Mouse (Mus musculus) mature B cell (primary cell): Measurements from ENCODE around the gene Ankrd22.

Experiments
- in situ Hi-C: fragments of 300-500 bp; cut with MboI; formaldehyde crosslinking; loops from 2 replicates; pipeline ENCODE4 v1.14.3; 2019

Ankrd22 gene

DNA sequence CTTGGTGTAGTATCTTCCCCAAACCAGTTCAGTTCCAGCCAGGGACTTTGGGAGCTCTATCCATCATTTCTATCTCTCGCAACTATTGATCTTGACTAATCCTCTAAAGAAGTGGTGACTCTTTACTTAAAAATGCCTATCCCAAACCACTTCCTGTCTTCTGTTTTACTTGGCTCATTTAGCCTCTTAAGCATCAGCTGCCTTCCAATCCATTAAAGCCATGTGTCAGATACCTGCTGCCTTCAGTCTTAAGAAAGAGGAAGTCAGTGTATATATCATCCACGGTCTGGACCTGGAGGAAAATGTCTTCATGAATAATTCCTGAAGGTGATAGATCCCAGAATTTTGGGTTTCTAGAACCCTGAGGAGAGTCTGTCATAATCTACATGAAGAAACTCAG is 14.5 kb upstream of the Ankrd22 start:
- in situ Hi-C loops: no loop called here

DNA sequence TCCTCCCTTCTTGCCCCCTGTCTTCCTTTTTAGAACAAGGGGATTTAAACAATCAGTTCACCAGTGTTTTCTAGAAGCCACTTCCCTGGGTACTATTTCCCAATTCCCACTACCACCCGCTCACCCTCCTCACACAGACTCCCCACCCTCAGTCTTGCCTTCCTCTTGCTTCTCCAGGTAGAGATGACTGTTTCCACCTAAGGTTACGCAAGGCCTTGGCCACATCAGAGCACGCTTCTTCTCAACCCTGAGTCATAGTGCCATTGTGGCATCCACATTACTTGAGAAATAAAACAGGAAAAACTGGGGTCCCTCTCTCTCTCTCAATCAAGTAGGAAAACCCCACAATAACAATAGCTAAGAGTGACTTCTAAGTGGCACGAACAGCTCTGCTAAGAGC is 13.3 kb upstream of the Ankrd22 start:
- in situ Hi-C loops: no loop called here

DNA sequence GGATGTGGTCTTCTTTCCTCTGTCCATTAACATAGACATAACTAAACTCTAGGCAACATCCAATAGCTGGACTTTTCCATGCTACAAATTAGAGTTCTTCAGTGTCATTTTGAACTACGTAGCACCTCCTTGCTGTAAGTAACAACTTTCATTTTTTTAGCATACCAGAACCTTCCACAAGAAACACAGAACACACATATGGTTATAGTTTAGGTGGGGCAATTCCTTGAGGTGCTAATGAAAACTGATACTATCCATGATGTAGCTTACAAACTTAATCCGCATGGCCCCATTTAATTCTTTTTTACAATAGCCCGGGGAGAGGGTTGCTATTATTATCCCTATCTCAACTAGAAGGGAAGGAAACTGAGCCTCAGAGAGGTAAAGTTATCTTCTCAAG is 8.2 kb upstream of the Ankrd22 start:
- in situ Hi-C loops: no loop called here

DNA sequence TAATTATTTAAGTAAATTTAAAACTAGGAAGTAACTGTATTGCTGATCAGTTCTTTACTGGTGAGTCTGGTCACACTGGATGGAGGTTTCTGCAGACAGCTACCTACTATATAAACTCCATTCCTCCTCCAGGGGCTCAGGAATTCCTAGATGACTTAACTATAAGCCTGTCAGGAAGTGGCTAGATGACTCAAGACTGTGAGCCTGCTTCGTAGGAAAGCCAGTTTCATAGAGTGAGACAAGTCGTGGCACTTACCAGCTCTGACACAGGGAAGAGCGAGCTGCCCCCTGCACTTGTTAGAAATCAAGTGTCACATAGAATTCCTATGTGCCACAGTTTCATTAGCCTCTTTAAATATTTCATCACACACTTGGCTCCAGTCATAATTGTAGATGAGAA is 5.3 kb upstream of the Ankrd22 start:
- in situ Hi-C loops: no loop called here

DNA sequence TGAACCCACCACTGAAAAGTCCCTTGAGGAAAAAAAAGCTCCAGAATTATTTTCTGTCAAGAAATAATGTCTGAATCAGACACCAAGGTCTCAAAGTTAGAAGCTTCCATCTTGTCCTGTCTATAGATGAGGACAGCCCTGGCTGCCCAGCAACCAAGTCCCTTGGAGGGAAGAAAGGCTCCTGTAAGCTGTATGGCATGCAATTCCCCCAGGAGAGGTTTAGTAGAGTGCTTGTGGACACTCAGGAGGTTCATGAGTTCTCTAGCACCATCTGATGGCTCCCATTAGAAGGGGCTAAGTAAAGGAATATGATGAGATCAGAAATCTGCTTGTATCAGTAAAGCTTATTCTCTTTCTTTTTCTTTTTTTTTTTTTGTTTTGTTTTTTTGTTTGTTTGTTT is 3.3 kb upstream of the Ankrd22 start:
- in situ Hi-C loops: no loop called here

DNA sequence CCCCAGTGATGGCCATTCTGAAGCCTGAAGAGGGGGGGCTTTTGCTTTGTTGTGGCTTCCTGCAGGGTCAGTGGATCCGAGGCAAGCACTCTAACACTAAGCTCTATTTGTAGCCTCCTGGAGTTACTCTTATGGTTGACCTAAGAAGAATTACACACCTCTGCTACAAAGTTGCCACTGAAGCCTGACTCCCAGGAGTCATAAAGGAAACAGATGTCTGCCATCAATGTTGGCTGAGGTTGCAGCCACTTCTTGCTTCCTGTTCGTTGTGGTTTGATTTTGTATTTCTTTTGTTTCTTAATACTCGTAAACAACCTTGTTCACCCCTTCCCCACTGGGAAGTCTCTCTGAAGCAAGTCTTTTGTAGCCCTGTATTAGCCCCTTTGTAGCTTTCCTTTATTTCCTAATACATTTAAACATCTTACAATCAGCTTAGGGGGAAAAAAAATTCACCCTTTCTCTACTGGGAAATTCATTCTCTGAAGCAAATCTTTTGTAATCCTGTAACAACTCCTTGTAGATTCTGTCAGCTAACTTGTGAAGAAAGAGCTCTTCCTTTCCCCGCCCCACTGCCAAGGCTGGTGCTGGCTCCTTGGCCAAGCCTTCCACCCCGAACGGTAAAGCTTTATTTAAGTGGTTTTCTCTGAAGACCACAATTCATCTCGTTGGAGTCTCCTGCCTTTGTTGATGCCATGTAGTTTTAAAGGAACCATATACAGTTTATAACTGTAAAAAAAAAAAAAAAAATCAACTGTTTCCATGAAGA is 2.2 kb upstream of the Ankrd22 start:
- in situ Hi-C loops: no loop called here

DNA sequence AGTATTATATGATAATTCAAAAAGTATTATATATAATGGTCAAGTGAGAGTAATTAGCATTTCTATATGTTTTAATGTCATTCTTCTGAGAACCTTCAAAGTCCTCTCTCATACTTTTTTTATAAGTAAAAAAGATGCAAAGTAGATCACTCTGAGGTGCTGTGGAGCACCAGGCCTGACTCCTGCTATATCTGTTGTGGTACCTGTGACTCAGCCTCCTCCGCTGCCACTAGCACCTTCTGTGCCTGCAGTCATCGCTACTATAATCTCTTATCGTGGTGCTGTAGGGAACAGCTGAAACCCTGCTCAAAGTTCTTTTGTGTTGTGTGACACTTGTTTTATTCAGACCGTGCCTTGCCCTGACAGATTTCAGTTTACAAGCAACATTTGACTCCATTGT is 533 bp upstream of the Ankrd22 start:
- in situ Hi-C loops: no loop called here

DNA sequence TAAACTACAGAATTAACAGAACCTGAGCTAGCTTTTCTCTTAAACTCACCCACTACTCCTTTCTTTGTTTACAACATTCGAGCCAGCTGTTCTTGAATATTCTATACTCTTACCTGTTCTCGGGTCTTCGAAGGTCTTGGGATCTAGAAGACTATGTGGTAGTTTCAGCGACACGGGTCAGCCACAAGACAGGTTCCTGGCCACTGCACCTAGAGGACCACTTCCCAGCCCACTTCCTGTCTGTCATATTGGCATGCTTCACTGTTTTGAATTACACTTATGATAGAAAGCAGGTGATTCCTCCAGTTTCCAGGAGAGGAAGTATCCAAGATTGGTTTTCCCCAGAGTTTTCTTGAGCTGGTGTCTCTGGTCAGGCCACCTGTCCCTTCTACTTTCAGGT is 3.2 kb downstream of the Ankrd22 start:
- in situ Hi-C loops: no loop called here

DNA sequence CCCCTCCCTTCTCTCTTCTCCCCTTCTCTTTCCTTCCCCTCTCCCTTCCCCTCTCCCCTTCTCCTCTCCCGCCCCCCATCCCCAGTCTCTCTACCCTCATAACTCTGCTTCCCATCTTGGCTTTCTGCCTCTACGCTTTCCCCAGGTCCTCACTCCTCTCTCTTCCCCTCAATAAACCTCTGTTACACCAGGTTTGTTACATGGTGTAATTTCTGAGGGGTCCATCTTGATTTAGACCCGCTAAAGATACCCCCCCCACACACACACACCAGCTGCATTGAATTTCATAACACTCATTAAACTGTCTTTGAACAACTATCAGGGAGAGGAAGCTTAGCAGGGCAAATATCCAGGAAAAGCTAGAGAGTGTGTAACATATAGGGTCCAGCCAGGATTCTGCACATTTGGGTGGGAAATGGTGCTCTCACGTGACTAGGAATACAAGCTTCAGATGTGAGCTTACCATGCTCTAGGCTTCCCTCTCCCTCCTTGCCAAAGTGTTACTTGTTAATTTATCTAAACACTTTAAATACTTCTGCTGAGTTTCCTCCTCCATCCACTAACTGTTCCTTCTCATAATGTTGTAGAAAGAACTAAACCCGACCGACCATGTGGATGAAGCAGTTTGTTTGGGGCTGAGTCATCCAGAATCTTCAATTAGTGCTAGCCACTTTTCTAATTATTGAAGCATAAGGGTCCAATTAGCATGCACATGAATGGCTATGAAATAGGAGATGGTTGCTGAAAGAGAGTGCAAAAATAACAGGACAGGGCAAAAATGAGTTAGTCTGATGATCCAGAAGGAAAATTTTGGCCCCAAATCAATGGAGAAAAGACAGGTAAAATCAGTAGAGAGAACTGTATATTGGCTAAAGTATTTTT is 12.3 kb downstream of the Ankrd22 start:
- in situ Hi-C loops: no loop called here

DNA sequence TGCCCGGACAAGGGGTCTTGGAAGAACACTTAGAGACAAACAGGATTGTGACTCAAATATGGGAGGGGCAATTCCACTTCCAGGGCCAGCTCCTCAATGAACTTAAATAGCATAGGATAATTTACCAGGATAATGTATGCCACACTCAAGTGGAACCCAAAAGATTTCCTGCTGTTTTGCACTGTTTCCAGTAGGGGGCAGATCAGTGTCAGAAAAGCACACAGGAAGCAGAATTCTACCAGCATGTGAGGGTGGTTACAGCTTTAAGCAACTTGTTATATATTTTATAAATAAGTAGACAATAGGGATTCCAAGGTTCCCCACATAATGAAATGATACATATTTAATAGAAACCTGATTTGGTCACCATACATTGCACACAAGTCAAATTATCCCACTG is 13.9 kb downstream of the Ankrd22 start:
- in situ Hi-C loops: no loop called here

DNA sequence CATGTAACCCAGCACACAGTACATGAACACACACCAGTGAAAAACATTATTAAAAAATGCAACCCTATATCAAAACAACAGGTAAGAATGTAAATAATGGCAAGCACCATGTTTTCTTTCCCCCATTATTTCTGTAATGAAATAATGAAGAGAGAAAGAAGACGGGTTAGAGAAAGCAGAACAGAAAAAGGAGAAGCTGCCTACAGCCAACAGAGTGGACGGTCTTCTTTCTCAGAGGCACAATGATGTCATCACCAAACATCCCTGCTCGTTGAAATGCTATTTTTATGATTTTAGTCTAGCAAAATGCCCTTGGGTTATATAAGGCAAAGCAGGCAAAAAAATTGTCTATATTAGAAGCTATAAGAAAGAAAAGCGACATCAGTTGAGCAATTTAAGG is 17.4 kb downstream of the Ankrd22 start:
- in situ Hi-C loops: no loop called here

DNA sequence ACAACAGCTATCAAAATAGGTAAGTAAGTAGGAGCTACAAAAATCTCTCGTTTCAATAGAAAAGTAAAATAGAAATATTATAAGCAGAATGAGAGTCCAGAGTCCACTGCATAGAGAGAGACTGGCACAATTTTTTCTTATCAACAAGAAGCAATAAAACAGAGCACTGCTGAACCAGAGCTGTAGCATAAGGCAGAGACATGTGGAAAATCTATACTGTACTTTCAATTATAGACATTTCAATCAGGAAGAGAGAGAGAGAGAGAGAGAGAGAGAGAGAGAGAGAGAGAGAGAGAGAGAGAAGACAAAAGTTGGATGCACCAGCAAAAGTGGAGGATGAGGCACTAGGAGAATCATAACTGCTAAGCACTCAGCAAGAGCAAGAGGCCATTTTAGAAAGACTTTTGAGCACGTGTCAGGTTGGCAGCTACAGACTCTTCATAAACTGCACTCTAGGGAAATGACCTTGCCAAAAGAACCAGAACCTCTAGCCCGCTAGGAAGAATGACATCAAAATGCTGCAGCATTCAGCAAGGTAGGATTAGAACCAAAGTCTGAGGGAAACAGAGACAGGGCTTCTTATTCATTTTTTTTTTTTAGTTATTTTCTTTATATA is 26.3 kb downstream of the Ankrd22 start:
- in situ Hi-C loops: no loop called here

DNA sequence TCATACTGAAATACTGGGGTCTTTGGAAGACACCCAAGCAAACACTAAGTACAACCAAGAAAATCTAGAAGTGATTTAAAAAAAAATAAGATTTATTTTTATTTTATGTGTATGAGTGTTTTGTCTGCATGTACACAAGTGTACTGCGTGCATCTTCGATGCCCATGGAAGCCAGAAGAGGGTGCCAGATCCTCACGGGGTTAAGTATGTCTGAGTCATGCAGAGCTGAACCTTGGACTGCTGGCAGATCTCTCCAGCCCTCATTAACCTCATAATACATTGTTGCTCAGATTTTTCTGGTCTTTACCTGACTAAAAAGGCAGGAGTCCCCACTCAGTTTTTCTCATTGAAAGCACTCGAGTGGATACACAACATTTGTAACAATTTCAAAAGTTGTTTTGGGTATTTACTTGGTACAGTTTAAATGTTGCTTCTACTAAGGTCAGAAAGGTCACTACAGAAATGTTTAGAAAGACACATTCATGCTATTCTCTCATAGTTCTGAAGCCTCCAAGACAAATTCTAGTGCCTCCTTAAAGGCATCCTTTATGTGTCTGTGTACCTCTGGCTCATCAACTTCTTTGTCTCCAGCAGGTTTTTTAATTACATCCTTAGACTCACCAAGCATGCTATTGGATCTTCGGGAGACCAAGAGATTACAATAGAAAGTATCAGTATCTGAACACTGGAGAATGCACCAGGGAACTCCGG is 27.0 kb downstream of the Ankrd22 start:
- in situ Hi-C loops: no loop called here

DNA sequence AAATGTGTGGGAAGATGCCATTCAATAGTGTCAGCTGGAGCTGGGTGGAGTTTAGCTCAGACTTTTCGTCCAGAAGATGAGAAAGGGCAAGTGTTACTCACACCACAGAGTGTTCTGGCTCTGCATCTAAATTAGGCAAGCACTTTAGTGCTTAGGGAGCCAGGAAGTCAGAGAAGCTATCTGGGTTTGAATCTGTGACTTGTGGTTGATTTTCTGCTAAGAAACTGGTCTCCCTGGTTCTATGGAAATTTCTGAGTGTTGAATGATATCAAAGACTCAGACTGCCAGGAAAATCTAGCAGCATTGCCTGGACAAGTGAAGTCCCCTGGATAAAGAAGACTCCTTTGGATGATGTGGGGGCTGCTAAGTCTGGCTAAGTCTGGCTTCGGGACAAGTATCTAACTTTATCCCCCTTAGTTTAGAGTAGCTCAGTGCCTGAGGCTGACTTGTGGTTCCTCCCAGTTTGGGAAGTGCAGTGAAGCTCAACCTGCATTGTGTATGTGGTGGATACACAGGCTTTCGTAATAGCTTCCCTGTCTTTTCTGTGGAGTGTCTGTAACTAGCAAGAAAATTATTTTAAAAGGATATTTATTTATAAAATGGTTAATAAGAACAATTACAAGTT is 45.6 kb downstream of the Ankrd22 start:
- in situ Hi-C loops: no loop called here

DNA sequence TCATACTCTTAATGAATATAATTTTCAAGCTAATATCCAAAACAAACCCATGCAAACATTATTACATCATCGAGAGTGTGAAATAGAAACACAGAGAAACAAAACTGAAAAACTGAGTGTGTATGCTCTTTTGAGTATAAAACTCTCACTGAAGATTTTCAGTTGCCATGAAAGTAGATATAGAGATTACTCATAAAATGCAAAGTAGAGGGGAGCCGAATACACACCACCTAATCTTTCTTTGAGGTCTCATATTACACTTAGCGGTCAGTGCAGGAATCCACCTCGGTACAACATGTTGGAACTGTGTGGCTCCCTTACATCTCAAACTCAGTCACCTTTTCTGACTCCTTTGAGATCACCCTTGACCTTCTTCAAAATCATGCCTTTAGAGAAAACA is 46.2 kb downstream of the Ankrd22 start:
- in situ Hi-C loops: no loop called here

DNA sequence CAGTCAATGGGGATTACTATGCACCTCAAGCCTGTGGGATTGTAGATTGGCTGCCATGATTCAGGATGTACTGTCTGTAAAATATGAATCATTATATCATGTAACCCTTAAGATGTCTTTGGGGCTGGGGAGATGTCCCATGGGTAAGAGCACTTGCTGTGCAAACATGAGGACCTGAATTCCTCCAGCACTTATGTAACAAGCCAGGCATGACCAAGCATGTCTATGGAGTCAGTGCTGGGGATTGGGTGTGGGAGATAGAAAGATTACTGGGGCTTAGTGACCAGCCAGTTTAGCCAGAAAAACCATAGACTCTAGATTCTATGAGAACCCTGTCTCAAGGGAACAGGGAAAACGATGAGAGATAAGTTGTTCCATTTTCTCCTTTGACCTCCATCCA is 46.8 kb downstream of the Ankrd22 start:
- in situ Hi-C loops: no loop called here

DNA sequence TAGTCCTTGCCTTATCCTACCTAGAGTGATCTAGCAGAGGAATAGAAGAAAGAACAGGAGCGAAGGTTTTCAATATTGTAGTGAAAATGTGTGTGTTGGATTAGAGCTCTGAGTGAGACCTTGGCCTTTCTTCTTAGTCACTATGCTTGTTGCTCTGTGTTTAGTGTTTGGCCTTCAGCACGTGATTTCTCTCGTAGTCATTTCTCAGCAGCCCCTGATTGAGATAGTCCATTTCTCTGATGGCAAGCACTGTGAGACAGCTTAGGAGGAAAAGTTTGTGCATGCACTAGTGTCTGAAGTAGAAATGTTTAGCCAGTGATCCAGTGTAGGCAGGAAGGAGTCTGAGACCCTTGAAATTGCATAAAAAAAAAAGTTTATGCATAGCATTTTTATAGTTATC is 61.0 kb downstream of the Ankrd22 start:
- in situ Hi-C loops: no loop called here

DNA sequence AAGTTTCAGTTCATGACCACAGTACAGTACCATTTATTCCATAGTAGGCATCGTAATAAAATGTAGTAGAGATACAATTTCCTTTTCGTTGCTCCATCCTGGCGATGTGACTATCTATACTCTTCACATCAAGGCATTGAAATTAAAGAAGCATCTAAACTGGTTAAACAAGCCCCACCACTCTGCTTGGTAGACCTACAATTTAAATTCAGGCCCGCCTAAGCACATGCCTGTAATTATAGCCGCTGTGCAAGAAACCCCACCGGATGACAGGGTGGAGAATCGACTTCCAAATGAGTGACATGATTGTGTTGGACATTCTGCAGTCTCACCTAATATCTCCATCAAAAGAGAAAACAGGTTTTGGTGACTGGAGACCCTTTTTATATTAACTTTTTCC is 64.0 kb downstream of the Ankrd22 start:
- in situ Hi-C loops: no loop called here

DNA sequence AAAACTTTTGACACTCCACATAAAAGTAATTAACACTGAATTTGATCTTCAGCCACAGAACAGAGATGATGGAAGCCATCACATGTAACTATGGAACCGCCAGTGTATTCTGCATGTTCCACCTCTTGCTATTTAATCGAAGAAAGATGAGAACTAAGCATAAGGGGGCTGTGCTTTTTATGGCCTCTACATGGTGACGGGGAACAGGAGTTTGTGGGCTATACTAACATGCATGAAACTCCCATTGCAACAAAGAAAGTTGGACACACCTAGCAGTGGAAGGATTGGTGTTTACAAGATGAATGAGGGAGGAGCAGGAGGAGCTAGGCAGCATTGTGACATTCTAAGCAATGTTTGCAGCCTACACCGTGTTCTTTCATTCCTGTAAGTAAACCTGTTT is 65.2 kb downstream of the Ankrd22 start, which contains the start of gene Lipm:
Gene Lipm (plus strand): TSS at position 301 of the 400 bp plus-strand sequence.
- in situ Hi-C loops: no loop called here

DNA sequence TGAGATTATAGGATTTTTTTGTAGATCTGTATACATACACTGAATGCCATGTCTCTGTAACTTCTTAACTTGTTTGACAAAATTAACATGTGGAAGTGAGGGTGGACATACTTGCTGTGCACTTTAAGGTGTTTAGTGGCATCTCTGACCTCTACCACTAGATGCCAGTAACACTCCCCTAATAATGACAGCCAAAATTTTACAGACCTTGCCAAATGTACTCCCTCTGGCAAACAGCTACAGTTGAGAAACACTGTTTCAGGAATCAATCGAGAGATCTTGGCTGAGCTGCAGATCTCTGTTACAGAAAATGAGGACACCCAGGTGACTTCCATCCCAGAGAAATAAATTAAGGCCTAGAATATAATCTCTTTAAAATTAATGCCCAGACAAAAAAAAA is 69.6 kb downstream of the Ankrd22 start:
- in situ Hi-C loops: no loop called here

DNA sequence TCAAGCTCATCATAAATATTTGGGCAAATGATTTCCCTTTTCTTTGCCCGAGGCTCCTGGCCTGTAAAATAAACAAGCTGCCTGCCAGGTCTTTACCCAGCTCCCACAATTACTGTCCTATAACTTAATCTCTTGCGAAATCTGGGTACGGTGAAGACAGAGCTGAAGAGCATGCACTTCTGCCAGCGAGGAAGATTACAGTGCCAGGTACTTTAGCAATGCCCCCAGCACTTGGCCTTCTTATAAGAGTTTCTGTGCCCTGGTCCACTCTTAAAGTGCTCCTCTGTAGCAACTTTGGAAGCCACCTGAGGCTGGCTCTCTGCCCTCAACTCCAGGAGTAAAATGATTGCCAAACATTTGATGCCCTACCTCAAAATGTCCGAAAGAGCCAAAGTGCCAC is 70.5 kb downstream of the Ankrd22 start:
- in situ Hi-C loops: no loop called here
